Mouse (Mus musculus) intestine, embryonic 15.5 days (tissue): ENCODE measurements around the gene Catsperg1. TPM values are rescaled to one million over a fixed set of nuclear protein-coding genes. Genes with fewer than 3 reads are reported as not detected.

Experiments
- ATAC-seq: fragments of 200-750 bp; cut with Nextera tagmentation; 2 replicates; pipeline ENCODE4 v1.8.0; 2017; ENCODE audit warnings: moderate TSS enrichment, moderate library complexity
- H3K27ac ChIP-seq: fragments of 300-500 bp; sonication (generic); 2 replicates; pipeline ENCODE4 v1.5.1; 2015; ENCODE audit warnings: mild to moderate bottlenecking, inconsistent platforms
- H3K27me3 ChIP-seq: fragments of 300-500 bp; sonication (generic); replicated peaks from 2 replicates; pipeline ENCODE4 v1.6.1; 2015; ENCODE audit warnings: inconsistent platforms
- H3K36me3 ChIP-seq: fragments of 300-500 bp; sonication (generic); 2 replicates; pipeline ENCODE4 v1.6.1; 2015; ENCODE audit warnings: inconsistent platforms
- H3K4me1 ChIP-seq: fragments of 300-500 bp; sonication (generic); replicated peaks from 2 replicates; pipeline ENCODE4 v1.6.1; 2015; ENCODE audit warnings: inconsistent platforms
- H3K4me2 ChIP-seq: fragments of 300-500 bp; sonication (generic); replicated peaks from 2 replicates; pipeline ENCODE4 v1.6.1; 2015; ENCODE audit warnings: mild to moderate bottlenecking, inconsistent platforms
- H3K4me3 ChIP-seq: fragments of 300-500 bp; sonication (generic); replicated peaks from 2 replicates; pipeline ENCODE4 v1.5.1; 2015; ENCODE audit warnings: inconsistent platforms
- H3K9ac ChIP-seq: fragments of 300-500 bp; sonication (generic); 2 replicates; pipeline ENCODE4 v1.6.1; 2015; ENCODE audit warnings: inconsistent platforms
- H3K9me3 ChIP-seq: fragments of 300-500 bp; sonication (generic); 2 replicates; pipeline ENCODE4 v1.6.1; 2016; ENCODE audit warnings: inconsistent platforms
- WGBS: fragments of 180-500 bp; shearing (Covaris S2); methylation state at CpG from one replicate; pipeline ENCODE4 v1.1.7; 2015; 5-methylcytosine and 5-hydroxymethylcytosine counted together
- polyA plus RNA-seq: library from polyadenylated mRNA; unstranded; fragments of >200 nt; fragmentation: Nextera tagmentation; extraction: Ambion mirVana; gene quantifications from 2 replicates; pipeline ENCODE4 v1.2.1, GENCODE M21; 2015

The Catsperg1 gene
- 0.81 and 0.99 TPM in 2 replicates for polyA plus RNA-seq

DNA sequence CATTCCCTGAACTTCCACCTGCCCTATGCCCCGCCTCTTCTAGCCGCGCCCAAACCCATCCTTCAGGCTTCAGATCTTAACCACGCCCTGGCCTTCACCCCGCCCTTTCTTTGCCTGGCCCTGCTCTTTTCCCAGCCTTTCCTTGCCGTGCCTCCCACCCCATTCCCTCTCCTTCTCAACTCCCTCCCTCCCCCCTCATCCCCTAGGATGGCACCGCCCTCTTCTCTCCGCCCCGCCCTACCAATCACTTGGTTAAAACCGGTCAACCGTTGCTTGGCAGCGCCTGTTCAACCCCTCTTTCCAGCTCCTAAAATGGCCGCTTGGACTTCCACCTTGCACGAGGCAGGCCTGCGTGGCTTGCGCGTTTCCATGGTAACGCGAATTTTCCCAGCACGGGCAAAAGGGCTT lies at the start of gene Catsperg1:
TSS of gene Catsperg1 (minus strand) at position 361 of the 408 bp plus-strand sequence.
- WGBS: 4% methylated on average over 20 of the region's 20 CpGs
- H3K4me3 ChIP-seq: 0 out of 2 replicates have a peak within 1 kb of the TSS, but pooled peaks have one; percentile 43
- peak within 1 kb of the TSS; percentile 61 for H3K4me2 ChIP-seq
- peaks cover 11% of the 10 kb centered on the region; the same call in 1 of the 2 replicates for H3K4me1 ChIP-seq
- H3K27me3 ChIP-seq: no peaks in the 10 kb centered on the region
- no peak within 1 kb of the TSS for H3K9ac ChIP-seq
- peak; percentile 26 for ATAC-seq
- H3K27ac ChIP-seq: no peak within 1 kb of the TSS
- no peaks in the 10 kb centered on the region for H3K9me3 ChIP-seq
- no peaks in the 10 kb centered on the region for H3K36me3 ChIP-seq

DNA sequence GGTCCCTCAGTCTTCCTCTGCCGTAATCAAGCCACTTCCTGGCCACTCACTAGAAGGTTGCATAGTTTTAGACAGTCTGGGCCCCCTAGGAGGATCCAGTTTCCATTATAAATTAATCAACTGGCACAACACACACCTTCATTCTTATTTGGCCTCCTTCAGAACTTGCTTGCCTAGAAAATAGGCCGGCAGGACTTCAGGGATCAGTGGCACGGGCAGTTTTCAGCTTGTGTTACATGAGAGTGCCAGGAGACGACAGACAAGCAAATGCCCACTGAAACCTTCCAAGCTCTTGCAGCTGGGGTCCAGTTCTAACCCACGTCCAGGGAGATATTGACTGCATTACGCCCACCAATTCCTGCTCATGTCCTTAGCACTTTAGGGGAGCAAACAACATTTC lies 48.3 kb upstream of the Catsperg1 start:
- Histone ChIP-seq H3K4me3 (no peak overlapping the region), H3K36me3 (peaks cover 6% of the 10 kb centered on the region), H3K27me3 (no peaks in the 10 kb centered on the region), H3K4me1 (peaks cover 21% of the 10 kb centered on the region), H3K9ac (no peak overlapping the region), H3K27ac (no peak overlapping the region), H3K9me3 (no peaks in the 10 kb centered on the region), H3K4me2 (no peak overlapping the region)
- no peak for ATAC-seq
- 73% methylated on average over 6 of the region's 6 CpGs for WGBS

DNA sequence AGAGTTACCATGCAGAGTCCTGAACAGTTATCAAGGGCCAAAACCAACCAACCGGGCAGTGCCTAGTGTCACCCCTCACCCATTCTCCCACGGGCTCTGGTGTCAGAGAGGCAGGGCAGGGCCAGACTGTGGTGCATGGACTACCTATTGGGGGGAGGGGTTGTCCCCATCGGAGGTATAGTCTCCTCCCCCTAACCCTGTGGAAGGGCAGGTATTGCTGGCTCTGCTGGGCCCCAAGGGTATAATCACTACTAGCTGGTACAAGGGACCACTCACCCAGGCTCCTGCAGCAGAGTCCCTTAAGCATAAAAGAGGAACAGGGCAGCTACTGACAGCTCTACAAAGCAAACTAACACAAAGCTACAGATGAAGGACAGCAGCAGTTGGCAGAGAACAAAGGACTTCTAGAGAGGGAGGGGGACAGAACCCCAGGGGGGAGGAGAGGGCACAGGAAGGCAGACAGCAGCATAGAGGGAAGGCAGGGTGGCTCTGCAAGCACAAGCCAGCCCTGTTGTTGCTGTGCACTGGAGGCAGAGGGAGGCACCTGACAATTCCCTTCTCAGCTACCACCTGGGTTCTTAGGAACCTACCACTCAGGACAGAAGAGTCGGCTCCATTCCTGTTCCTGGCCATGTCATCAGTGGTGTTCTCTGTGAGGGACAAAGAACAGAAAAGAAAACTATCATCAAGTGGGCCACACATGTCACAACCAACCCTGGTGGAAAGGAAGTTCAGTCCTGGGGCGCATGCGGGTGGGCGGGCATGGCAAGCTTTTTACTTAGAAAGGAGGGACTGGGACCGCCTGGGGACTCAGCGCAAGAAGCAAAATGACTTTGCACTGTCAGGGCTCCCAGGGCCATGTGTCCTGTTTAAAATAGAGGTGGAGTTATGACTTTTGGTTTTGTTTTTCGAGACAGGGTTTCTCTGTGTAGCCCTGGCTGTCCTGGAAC lies 46.2 kb upstream of the Catsperg1 start:
- no peak for ATAC-seq
- Histone ChIP-seq H3K4me3 (no peak overlapping the region), H3K27me3 (no peaks in the 10 kb centered on the region), H3K36me3 (peaks cover 6% of the 10 kb centered on the region), H3K9ac (no peak overlapping the region), H3K4me1 (peaks cover 29% of the 10 kb centered on the region), H3K9me3 (no peaks in the 10 kb centered on the region), H3K4me2 (no peak overlapping the region), H3K27ac (no peak overlapping the region)
- 84% methylated on average over 10 of the region's 10 CpGs for WGBS

DNA sequence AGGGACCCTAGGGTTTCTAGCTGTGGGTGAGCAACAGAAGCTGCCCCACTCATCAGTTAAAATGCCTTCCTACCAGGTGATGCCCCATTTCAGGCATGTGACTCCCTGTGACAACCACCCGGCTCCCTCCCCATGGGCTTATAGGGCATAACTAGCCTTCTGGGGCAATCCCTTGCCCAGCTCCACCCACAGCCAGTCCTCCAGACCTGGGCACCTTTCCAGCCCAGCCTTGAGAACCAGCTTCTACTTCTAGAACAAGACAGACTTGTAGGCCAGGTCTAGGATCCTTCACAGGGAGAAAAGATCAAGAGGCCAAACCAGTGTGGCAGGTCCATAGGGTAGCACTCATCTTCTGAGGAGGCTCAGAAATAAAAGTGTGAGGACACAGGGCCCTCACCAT lies 43.5 kb upstream of the Catsperg1 start:
- H3K27ac ChIP-seq: 0 out of 2 replicates have a peak overlapping the region, but pooled peaks have one; percentile 15
- no peaks in the 10 kb centered on the region for H3K9me3 ChIP-seq
- ATAC-seq: no peak
- no peaks in the 10 kb centered on the region for H3K27me3 ChIP-seq
- 89% methylated on average over 1 of the region's 1 CpGs for WGBS
- peaks cover 51% of the 10 kb centered on the region for H3K4me1 ChIP-seq
- H3K4me2 ChIP-seq: no peak overlapping the region
- peaks cover 3% of the 10 kb centered on the region for H3K36me3 ChIP-seq
- no peak overlapping the region for H3K4me3 ChIP-seq
- H3K9ac ChIP-seq: no peak overlapping the region

DNA sequence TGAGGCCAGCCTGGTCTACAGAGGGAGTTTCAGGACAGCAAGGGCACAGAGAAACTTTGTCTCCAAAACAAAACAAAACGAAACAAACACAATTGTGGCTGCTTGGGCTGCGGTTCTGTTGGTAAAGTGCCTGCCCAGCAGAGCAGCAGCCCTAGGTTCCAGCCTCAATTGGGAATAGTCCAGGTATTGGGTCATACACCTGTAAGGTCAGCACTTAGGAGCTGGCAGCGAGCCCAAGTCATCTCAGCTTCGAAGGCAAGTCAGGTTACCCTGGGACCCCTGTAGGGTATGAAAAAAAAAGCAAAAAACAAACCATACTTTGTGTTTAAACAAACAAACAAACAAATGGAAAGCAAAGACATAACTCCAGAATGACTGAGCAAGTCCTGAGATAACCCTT lies 42.0 kb upstream of the Catsperg1 start:
- H3K9ac ChIP-seq: no peak overlapping the region

DNA sequence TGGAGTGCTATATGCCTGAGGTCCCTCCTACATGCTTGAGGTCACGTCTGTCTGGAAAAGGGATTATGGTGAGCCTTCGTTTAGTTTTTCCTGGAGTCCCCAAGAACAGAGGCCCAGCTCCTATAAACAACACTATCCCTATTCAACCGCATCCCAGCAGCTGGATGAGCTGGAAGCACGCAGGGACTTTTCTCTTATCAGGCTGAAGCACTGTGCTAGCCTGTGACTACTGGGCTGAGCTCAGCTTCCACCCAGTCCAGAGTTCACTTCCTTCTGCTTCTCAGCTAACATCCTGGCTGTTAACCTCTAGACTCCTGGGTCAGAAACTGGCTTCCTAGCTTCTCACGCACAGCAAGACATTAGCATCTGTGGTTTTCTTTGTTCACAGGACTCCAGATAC lies 40.0 kb upstream of the Catsperg1 start:
- Histone ChIP-seq H3K36me3 (peaks cover 2% of the 10 kb centered on the region; the same call in 1 of the 2 replicates), H3K27me3 (no peaks in the 10 kb centered on the region), H3K27ac (peak overlapping the region; percentile 87), H3K4me1 (peaks cover 54% of the 10 kb centered on the region), H3K9ac (0 out of 2 replicates have a peak overlapping the region, but pooled peaks have one; percentile 13), H3K9me3 (no peaks in the 10 kb centered on the region), H3K4me3 (no peak overlapping the region), H3K4me2 (peak overlapping the region; percentile 28; the same call in 1 of the 2 replicates)
- WGBS: 20% methylated on average over 5 of the region's 5 CpGs
- peak; percentile 68 for ATAC-seq

More for the DNA sequence above, 42.0 kb upstream of the Catsperg1 start:
- H3K9me3 ChIP-seq: no peaks in the 10 kb centered on the region
- peaks cover 3% of the 10 kb centered on the region for H3K36me3 ChIP-seq
- H3K27ac ChIP-seq: no peak overlapping the region
- no peak overlapping the region for H3K4me2 ChIP-seq
- H3K4me1 ChIP-seq: peaks cover 54% of the 10 kb centered on the region
- no peaks in the 10 kb centered on the region for H3K27me3 ChIP-seq
- no peak overlapping the region for H3K4me3 ChIP-seq
- WGBS: 83% methylated on average over 4 of the region's 4 CpGs
- ATAC-seq: no peak

DNA sequence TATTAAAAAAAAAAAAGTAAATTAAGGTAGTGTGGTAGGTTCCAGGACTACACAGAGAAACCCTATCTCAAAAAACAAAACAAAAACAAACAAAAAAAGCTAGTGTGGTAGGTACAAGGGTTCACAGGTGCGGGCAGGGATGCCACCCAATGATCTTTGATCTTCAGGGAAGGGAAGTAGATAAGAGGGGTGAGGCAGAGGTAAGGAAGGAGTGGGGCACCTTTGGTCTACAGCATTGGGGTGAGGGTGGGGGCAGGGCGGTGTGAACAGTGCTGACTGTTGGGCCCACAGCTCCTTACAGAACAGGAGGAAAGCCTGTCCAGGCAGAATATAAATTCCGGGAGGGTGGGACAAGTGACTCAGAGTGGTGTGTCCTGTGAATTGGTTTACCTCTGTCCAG lies 37.3 kb upstream of the Catsperg1 start:
- WGBS: 50% methylated on average over 3 of the region's 3 CpGs
- Histone ChIP-seq H3K27ac (peak overlapping the region; percentile 87), H3K4me2 (no peak overlapping the region)

DNA sequence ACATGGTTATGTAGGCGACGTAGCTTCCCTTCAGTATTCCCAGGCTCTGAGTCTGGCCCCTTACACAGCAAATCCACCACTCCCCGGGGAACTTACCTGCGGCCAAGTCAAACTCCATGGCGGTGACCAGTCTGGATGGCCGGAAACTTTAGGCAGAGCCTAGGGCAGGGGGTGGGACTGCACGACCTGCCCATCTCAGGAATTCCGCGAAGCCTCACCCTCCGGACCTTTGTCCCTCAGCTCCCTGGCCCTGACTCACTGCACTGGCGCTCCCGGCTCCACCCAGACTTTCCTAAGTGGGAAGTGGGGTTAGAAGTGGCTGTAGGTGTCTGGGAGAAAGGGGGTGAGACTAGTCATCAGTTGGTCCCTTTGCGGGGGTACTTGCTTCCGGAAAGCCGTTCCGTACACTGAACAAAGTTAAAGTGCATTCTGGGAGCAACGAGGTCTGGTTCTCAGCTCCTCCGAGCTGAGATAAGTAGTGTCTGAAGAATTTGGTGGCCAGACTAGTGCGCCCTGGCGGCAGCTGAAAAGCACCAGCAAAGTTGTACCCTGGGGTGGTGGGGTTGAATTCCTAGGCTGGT lies 34.5 kb upstream of the Catsperg1 start, which contains the start of gene 2200002D01Rik:
TSS of gene 2200002D01Rik (minus strand) at position 206 of the 581 bp plus-strand sequence.
- 21% methylated on average over 20 of the region's 20 CpGs for WGBS
- Histone ChIP-seq H3K4me1 (peaks cover 27% of the 10 kb centered on the region), H3K27ac (peak within 1 kb of the TSS; percentile 82), H3K9ac (peak within 1 kb of the TSS; percentile 59), H3K27me3 (no peaks in the 10 kb centered on the region), H3K4me3 (peak within 1 kb of the TSS; percentile 43), H3K36me3 (peaks cover 8% of the 10 kb centered on the region; the same call in 1 of the 2 replicates), H3K9me3 (no peaks in the 10 kb centered on the region), H3K4me2 (peak within 1 kb of the TSS; percentile 56)
- peak; percentile 73 for ATAC-seq

More for the DNA sequence above, 37.3 kb upstream of the Catsperg1 start:
- Histone ChIP-seq H3K27me3 (no peaks in the 10 kb centered on the region), H3K4me3 (no peak overlapping the region), H3K36me3 (0 out of 2 replicates have a peak, but pooled peaks cover under 1% of the 10 kb centered on the region), H3K4me1 (peaks cover 44% of the 10 kb centered on the region), H3K9me3 (no peaks in the 10 kb centered on the region), H3K9ac (no peak overlapping the region)
- peak; percentile 84 for ATAC-seq

DNA sequence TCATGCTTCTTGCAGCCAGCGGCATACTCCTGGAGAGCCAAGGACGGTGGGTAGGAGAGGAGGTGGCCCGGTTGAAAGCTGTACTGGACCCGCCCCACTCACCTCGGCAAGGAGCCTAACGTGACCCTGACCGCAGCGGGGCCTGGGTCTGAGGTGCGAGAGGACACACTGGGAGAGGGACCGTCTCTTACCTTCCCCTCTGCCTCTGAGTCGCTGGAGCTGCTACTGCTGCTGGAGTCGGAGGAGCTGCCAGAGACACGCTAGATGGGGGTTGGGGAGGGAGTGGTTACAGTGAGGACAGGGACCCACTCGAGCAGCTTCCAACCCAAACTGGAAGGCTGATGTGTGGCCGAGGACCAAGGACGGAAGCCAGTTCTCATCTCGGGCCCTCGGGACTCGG lies 33.9 kb upstream of the Catsperg1 start:
- Histone ChIP-seq H3K27ac (peak overlapping the region; percentile 82), H3K9me3 (no peaks in the 10 kb centered on the region), H3K4me3 (peak overlapping the region; percentile 43), H3K4me1 (peaks cover 22% of the 10 kb centered on the region), H3K36me3 (peaks cover 8% of the 10 kb centered on the region; the same call in 1 of the 2 replicates), H3K27me3 (no peaks in the 10 kb centered on the region), H3K4me2 (peak overlapping the region; percentile 56), H3K9ac (peak overlapping the region; percentile 59)
- WGBS: 13% methylated on average over 19 of the region's 19 CpGs
- ATAC-seq: no peak

DNA sequence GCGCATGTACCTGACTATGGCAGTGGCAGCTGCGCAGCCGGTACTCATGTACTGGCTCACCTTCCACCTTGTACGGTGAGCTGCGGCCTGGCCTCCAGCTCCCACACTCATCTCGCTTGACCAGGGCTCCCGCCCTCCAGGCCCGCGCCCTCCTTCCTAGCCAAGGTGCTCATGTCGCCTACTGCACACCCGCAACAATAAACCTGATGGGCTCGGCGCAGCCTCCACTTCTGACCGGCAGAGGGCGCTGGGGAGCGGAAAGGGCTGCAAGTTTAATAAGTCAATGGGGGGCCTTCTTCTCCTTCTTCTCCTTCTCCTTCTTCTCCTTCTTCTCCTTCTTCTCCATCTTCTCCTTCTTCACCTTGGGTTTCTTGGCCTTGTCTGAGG lies 33.5 kb upstream of the Catsperg1 start:
- Histone ChIP-seq H3K36me3 (peaks cover 8% of the 10 kb centered on the region; the same call in 1 of the 2 replicates), H3K9me3 (no peaks in the 10 kb centered on the region), H3K27ac (peak overlapping the region; percentile 82), H3K4me1 (peaks cover 21% of the 10 kb centered on the region), H3K4me3 (peak overlapping the region; percentile 43), H3K9ac (peak overlapping the region; percentile 59), H3K4me2 (peak overlapping the region; percentile 56), H3K27me3 (no peaks in the 10 kb centered on the region)
- ATAC-seq: no peak
- WGBS: 30% methylated on average over 16 of the region's 16 CpGs

DNA sequence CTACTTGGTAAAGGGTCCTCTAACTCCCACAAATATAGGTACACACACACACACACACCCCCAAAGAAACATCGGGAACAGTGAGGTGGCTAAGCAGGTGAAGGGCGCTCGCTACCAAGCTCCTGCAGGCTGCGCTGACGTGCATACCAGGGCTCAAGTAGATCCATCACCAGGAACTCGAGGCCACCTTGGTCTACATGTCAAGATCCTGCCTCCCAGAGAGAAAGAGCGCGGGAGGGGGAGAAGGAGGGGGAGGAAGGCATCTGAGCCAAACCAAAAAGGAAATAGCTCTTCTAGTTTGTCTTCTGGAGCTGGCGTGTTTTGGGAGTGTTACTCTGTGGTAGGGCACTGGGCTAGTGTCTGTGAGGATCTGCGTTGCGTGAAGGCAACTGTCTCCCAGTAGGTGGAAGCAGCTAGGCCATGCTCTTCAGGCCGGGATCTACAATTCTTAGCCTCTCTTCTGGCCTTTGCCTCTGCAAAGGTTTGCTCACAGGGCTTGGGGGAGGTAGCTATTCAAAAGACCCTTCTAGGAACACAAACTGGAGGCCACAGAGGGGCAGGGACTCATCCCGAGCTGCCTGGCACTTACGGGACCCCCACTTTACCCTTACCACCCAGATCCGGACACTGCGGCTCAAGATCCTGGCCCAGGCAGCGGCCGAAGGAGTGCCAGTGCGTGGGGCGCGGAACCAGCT lies 32.9 kb upstream of the Catsperg1 start:
- Histone ChIP-seq H3K9me3 (no peaks in the 10 kb centered on the region), H3K9ac (peak overlapping the region; percentile 59), H3K4me3 (peak overlapping the region; percentile 43), H3K27me3 (no peaks in the 10 kb centered on the region), H3K4me2 (peak overlapping the region; percentile 56), H3K27ac (peak overlapping the region; percentile 66; the same call in 1 of the 2 replicates), H3K36me3 (peaks cover 8% of the 10 kb centered on the region; the same call in 1 of the 2 replicates), H3K4me1 (peaks cover 18% of the 10 kb centered on the region)
- ATAC-seq: no peak
- WGBS: 69% methylated on average over 21 of the region's 21 CpGs
